ENCODE assay signal across 15 mouse cellular contexts in genomic region chr4:100395407-100395806, GRCm38 (mm10).
DNase-seq lines count a peak whose midpoint lies in the region; ATAC-seq lines count a peak whose summit lies in the region.
"Had no signal": no experiment of that assay in that cellular context is flagged by ENCODE, and none has a peak within 500 bp of the region (broad histone marks: within the 10 kb centered on the region; RNA-seq: fewer than 3 reads in every experiment).

No protein-coding gene starts in this region.

- no peak overlapping the region for H3K27ac ChIP-seq in forebrain, embryonic 11.5 days (ENCODE audit: low read depth, low read length)
- H3K27ac ChIP-seq in forebrain, embryonic 15.5 days (replicated peaks), result no peak overlapping the region
- H3K27ac ChIP-seq: forebrain, embryonic 13.5 days; hindbrain, embryonic 15.5 days; liver, embryonic 12.5 days had no signal

- no peaks in the 10 kb centered on the region for H3K4me1 ChIP-seq in forebrain, embryonic 11.5 days (replicated peaks; ENCODE audit: control insufficient read depth, insufficient read depth, low read length)
- H3K4me1 ChIP-seq in forebrain, embryonic 15.5 days, result no peaks in the 10 kb centered on the region
- H3K4me1 ChIP-seq: forebrain, embryonic 13.5 days; hindbrain, embryonic 15.5 days; liver, embryonic 12.5 days had no signal

- 96% methylated on average over 4 of the region's 4 CpGs for WGBS in forebrain, embryonic 11.5 days
- WGBS in forebrain, embryonic 15.5 days, result 94% methylated on average over 4 of the region's 4 CpGs

- H3K27me3 ChIP-seq in forebrain, embryonic 11.5 days (ENCODE audit: control insufficient read depth, insufficient read depth, low read length), result no peaks in the 10 kb centered on the region
- no peaks in the 10 kb centered on the region for H3K27me3 ChIP-seq in forebrain, embryonic 15.5 days
- H3K27me3 ChIP-seq: forebrain, embryonic 13.5 days; hindbrain, embryonic 15.5 days; liver, embryonic 12.5 days had no signal

- intact Hi-C loops in heart, postnatal 36 days (cut with DNase I), result no loop called here

- H3K4me3 ChIP-seq in forebrain, embryonic 11.5 days (ENCODE audit: low read depth, low read length), result no peak overlapping the region
- H3K4me3 ChIP-seq in forebrain, embryonic 15.5 days, result no peak overlapping the region
- H3K4me3 ChIP-seq: forebrain, embryonic 13.5 days; hindbrain, embryonic 15.5 days; liver, embryonic 12.5 days had no signal

- H3K9ac ChIP-seq in forebrain, embryonic 11.5 days (ENCODE audit: low read length), result no peak overlapping the region
- no peak overlapping the region for H3K9ac ChIP-seq in forebrain, embryonic 15.5 days (replicated peaks)
- H3K9ac ChIP-seq: forebrain, embryonic 13.5 days; hindbrain, embryonic 15.5 days; liver, embryonic 12.5 days had no signal

- no peak for ATAC-seq in forebrain, embryonic 11.5 days (replicated peaks; ENCODE audit: low FRiP score)
- no peak for ATAC-seq in forebrain, embryonic 15.5 days (replicated peaks)
- ATAC-seq: forebrain, embryonic 13.5 days; liver, embryonic 12.5 days had no signal

- DNase-seq in forebrain, embryonic 11.5 days (ENCODE audit: low spot score), result peak; percentile 13
- peak; percentile 19 for DNase-seq in lung, postnatal 36 days
- DNase-seq in lung, adult 18-20 months, result no peak
- peak; percentile 82 for DNase-seq in gastrocnemius, postnatal 25 days
- peak; percentile 65 to 67 for DNase-seq in heart, postnatal 36 days
- DNase-seq in frontal cortex, postnatal 14 days (ENCODE audit: low spot score in 2 of 2), result no peak
- no peak for DNase-seq in kidney, postnatal 14 days
- DNase-seq: adrenal gland, postnatal 25 days; B cell, adult 2 months; cerebellum, postnatal 25 days; kidney, adult 8-10 months had no signal

- no peaks in the 10 kb centered on the region for H3K9me3 ChIP-seq in forebrain, embryonic 11.5 days (ENCODE audit: control insufficient read depth, low read length)
- H3K9me3 ChIP-seq in forebrain, embryonic 15.5 days, result no peaks in the 10 kb centered on the region
- H3K9me3 ChIP-seq: forebrain, embryonic 13.5 days; hindbrain, embryonic 15.5 days; liver, embryonic 12.5 days had no signal

- H3K4me2 ChIP-seq in forebrain, embryonic 11.5 days (ENCODE audit: low read depth, low read length, severe bottlenecking), result no peak overlapping the region
- H3K4me2 ChIP-seq in forebrain, embryonic 15.5 days (replicated peaks), result no peak overlapping the region
- H3K4me2 ChIP-seq: forebrain, embryonic 13.5 days; hindbrain, embryonic 15.5 days; liver, embryonic 12.5 days had no signal

- no peaks in the 10 kb centered on the region for H3K36me3 ChIP-seq in forebrain, embryonic 11.5 days (ENCODE audit: control insufficient read depth, insufficient read depth, low read length)
- no peaks in the 10 kb centered on the region for H3K36me3 ChIP-seq in forebrain, embryonic 15.5 days
- H3K36me3 ChIP-seq: hindbrain, embryonic 15.5 days; liver, embryonic 12.5 days had no signal

Comparison
In these comparisons a context has a peak if more than half of its experiments do, and no peak if none do; other contexts are left out.
1. DNase-seq: peak in forebrain, embryonic 11.5 days (single experiment), lung, postnatal 36 days (single experiment), gastrocnemius, postnatal 25 days (single experiment) and heart, postnatal 36 days (2 of 2); none in lung, adult 18-20 months (0 of 2), frontal cortex, postnatal 14 days (0 of 2) and kidney, postnatal 14 days (single experiment).